Mouse (Mus musculus) heart, embryonic 14.5 days (tissue): Measurements from ENCODE around the gene Frs3. TPM values are rescaled to one million over a fixed set of nuclear protein-coding genes. Genes with fewer than 3 reads are reported as not detected.
A peak's percentile ranks its signal among the peaks of the same experiment; 100 is the strongest.

Experiments used
- ATAC-seq: fragments of 200-750 bp; cut with Nextera tagmentation; 2 replicates; pipeline ENCODE4 v1.8.0; 2017; ENCODE audit warnings: low read depth, moderate TSS enrichment; ENCODE audit not compliant: insufficient number of reproducible peaks, insufficient read depth, low FRiP score
- H3K27ac ChIP-seq, 2 experiments: fragments of 200-500 bp in 1 of 2; fragments of 300-500 bp in 1 of 2; sonication (generic) in 1 of 2; replicated peaks in 1 of 2; 2 replicates each; pipeline ENCODE4 v1.5.1; 2012 to 2014; ENCODE audit warnings: low read depth in 2 of 2, low read length in 2 of 2, control low read depth in 1 of 2, mild to moderate bottlenecking in 1 of 2, mixed read lengths in 1 of 2; ENCODE audit not compliant: control insufficient read depth in 1 of 2, insufficient read depth in 1 of 2
- H3K27me3 ChIP-seq: fragments of 300-500 bp; sonication (generic); 2 replicates; pipeline ENCODE4 v1.6.1; 2014; ENCODE audit warnings: mild to moderate bottlenecking, low read length, control low read depth; ENCODE audit not compliant: control insufficient read depth, insufficient read depth
- H3K36me3 ChIP-seq: fragments of 300-500 bp; sonication (generic); 2 replicates; pipeline ENCODE4 v1.6.1; 2014; ENCODE audit warnings: mild to moderate bottlenecking, control low read depth, low read length, mixed read lengths; ENCODE audit not compliant: control insufficient read depth, insufficient read depth
- H3K4me1 ChIP-seq, 2 experiments: fragments of 200-500 bp in 1 of 2; fragments of 300-500 bp in 1 of 2; sonication (generic) in 1 of 2; 2 replicates each; pipeline ENCODE4 v1.6.1; 2012 to 2014; ENCODE audit warnings: low read length in 2 of 2, control low read depth in 1 of 2, mixed read lengths in 1 of 2; ENCODE audit not compliant: control insufficient read depth in 2 of 2, insufficient read depth in 2 of 2
- H3K4me2 ChIP-seq: fragments of 300-500 bp; sonication (generic); 2 replicates; pipeline ENCODE4 v1.6.1; 2014; ENCODE audit warnings: mild to moderate bottlenecking, low read length
- H3K4me3 ChIP-seq, 2 experiments: fragments of 200-500 bp in 1 of 2; fragments of 300-500 bp in 1 of 2; sonication (generic) in 1 of 2; 2 replicates each; pipeline ENCODE4 v1.5.1; 2012 to 2014; ENCODE audit warnings: low read length in 2 of 2, mild to moderate bottlenecking in 2 of 2, control low read depth in 1 of 2, low read depth in 1 of 2, moderate library complexity in 1 of 2; ENCODE audit not compliant: control insufficient read depth in 1 of 2, insufficient read depth in 1 of 2
- H3K9ac ChIP-seq: fragments of 300-500 bp; sonication (generic); 2 replicates; pipeline ENCODE4 v1.6.1; 2014; ENCODE audit warnings: mild to moderate bottlenecking, low read length
- H3K9me3 ChIP-seq: fragments of 300-500 bp; sonication (generic); 2 replicates; pipeline ENCODE4 v1.6.1; 2016; ENCODE audit warnings: low read length, control low read depth; ENCODE audit not compliant: control insufficient read depth
- WGBS: fragments of 180-500 bp; shearing (Covaris S2); extraction: QIAGEN DNeasy Blood & Tissue Kit; methylation state at CpG from one replicate; pipeline ENCODE4 v1.1.7; 2014; 5-methylcytosine and 5-hydroxymethylcytosine counted together
- polyA plus RNA-seq: library from polyadenylated mRNA; unstranded; fragments of >200 nt; fragmentation: Nextera tagmentation; extraction: Ambion mirVana; gene quantifications from 2 replicates; pipeline ENCODE4 v1.2.1, GENCODE M21; 2014

Frs3 gene
- polyA plus RNA-seq, 1 experiment from 2014 or later: 2.8 TPM

- H3K9me3 ChIP-seq: no peaks in the 10 kb centered on the region
- H3K4me2 ChIP-seq: no peak overlapping the region
- H3K36me3 ChIP-seq: peaks cover 55% of the 10 kb centered on the region
- no peaks in the 10 kb centered on the region for H3K27me3 ChIP-seq
- ATAC-seq: no peak
- H3K4me3 ChIP-seq: no peak overlapping the region
- WGBS: 18% methylated on average over 9 of the region's 9 CpGs
- no peak overlapping the region for H3K27ac ChIP-seq
- H3K9ac ChIP-seq: no peak overlapping the region
- H3K4me1 ChIP-seq: peaks cover 4 to 8% of the 10 kb centered on the region in 2 experiments; a peak in 2 of 4 replicates
These were observed 12.2 kb upstream of the Frs3 start for GRCm38 (mm10) chr17:47676581-47676980.

GRCm38 (mm10) chr17:47678238-47678637, 10.6 kb upstream of the Frs3 start:
- Histone ChIP-seq H3K36me3 (peaks cover 71% of the 10 kb centered on the region), H3K27me3 (no peaks in the 10 kb centered on the region), H3K9me3 (no peaks in the 10 kb centered on the region), H3K4me1 (no peaks in the 10 kb centered on the region), H3K27ac (no peak overlapping the region), H3K9ac (no peak overlapping the region), H3K4me2 (no peak overlapping the region), H3K4me3 (no peak overlapping the region)
- 92% methylated on average over 5 of the region's 5 CpGs for WGBS
- no peak for ATAC-seq

GRCm38 (mm10) chr17:47678702-47679101, 10.1 kb upstream of the Frs3 start:
- ATAC-seq: no peak
- Histone ChIP-seq H3K4me2 (no peak overlapping the region), H3K4me3 (no peak overlapping the region), H3K9me3 (no peaks in the 10 kb centered on the region), H3K4me1 (no peaks in the 10 kb centered on the region), H3K9ac (no peak overlapping the region), H3K36me3 (peaks cover 75% of the 10 kb centered on the region), H3K27ac (no peak overlapping the region), H3K27me3 (no peaks in the 10 kb centered on the region)
- 85% methylated on average over 5 of the region's 5 CpGs for WGBS

GRCm38 (mm10) chr17:47682836-47683235, 6.0 kb upstream of the Frs3 start:
- no peaks in the 10 kb centered on the region for H3K9me3 ChIP-seq
- peaks cover 4 to 8% of the 10 kb centered on the region in 2 experiments; a peak in 2 of 4 replicates for H3K4me1 ChIP-seq
- H3K36me3 ChIP-seq: peaks cover 86% of the 10 kb centered on the region
- no peaks in the 10 kb centered on the region for H3K27me3 ChIP-seq
- no peak overlapping the region for H3K27ac ChIP-seq
- ATAC-seq: no peak
- no peak overlapping the region for H3K9ac ChIP-seq
- no peak overlapping the region for H3K4me2 ChIP-seq
- 83% methylated on average over 4 of the region's 4 CpGs for whole genome bisulfite sequencing
- H3K4me3 ChIP-seq: no peak overlapping the region

- 0 out of 2 replicates have a peak, but pooled peaks cover 3% of the 10 kb centered on the region for H3K27me3 ChIP-seq
- peaks cover 4 to 13% of the 10 kb centered on the region in 2 experiments; a peak in 3 of 4 replicates for H3K4me1 ChIP-seq
- WGBS: under 1% methylated on average over 70 of the region's 70 CpGs
- peak overlapping the region; percentile 90 for H3K4me2 ChIP-seq
- no peaks in the 10 kb centered on the region for H3K9me3 ChIP-seq
- peaks cover 40% of the 10 kb centered on the region for H3K36me3 ChIP-seq
- peak; percentile 79 for ATAC-seq
- peak overlapping the region; percentile 83 to 84 for H3K4me3 ChIP-seq
- H3K9ac ChIP-seq: peak overlapping the region; percentile 88
- peak overlapping the region; percentile 61 to 76 for H3K27ac ChIP-seq
These were observed 1.2 kb upstream of the Frs3 start for GRCm38 (mm10) chr17:47687409-47688343.

GRCm38 (mm10) chr17:47688344-47688607, 554 bp upstream of the Frs3 start, which contains the start of gene Tomm6:
Gene Tomm6 (minus strand): TSS chr17:47688386.
- Histone ChIP-seq H3K9me3 (no peaks in the 10 kb centered on the region), H3K4me2 (peak within 1 kb of the TSS; percentile 90), H3K4me3 (peak within 1 kb of the TSS; percentile 83 to 84), H3K4me1 (peaks cover 4 to 13% of the 10 kb centered on the region in 2 experiments; a peak in 3 of 4 replicates), H3K27ac (peak within 1 kb of the TSS; percentile 61 to 76), H3K36me3 (peaks cover 35% of the 10 kb centered on the region), H3K9ac (peak within 1 kb of the TSS; percentile 88), H3K27me3 (0 out of 2 replicates have a peak, but pooled peaks cover 3% of the 10 kb centered on the region)
- WGBS: under 1% methylated on average over 9 of the region's 9 CpGs
- no peak; the same call in 1 of the 2 replicates for ATAC-seq

- Histone ChIP-seq H3K9me3 (no peaks in the 10 kb centered on the region), H3K27me3 (0 out of 2 replicates have a peak, but pooled peaks cover 3% of the 10 kb centered on the region), H3K36me3 (peaks cover 19% of the 10 kb centered on the region), H3K4me1 (peaks cover 8 to 20% of the 10 kb centered on the region in 2 experiments), H3K4me2 (peak overlapping the region; percentile 90; the same call in 1 of the 2 replicates), H3K27ac (no peak overlapping the region), H3K4me3 (no peak overlapping the region), H3K9ac (no peak overlapping the region)
- WGBS: 71% methylated on average over 8 of the region's 8 CpGs
- no peak for ATAC-seq
These were observed 1.1 kb downstream of the Frs3 start for GRCm38 (mm10) chr17:47689894-47690293.
